Mouse (Mus musculus) liver, embryonic 13.5 days (tissue): Measurements from ENCODE around the gene Sc5d. TPM values are rescaled to one million over a fixed set of nuclear protein-coding genes. Genes with fewer than 3 reads are reported as not detected.

Source experiments
- ATAC-seq: fragments of 200-750 bp; cut with Nextera tagmentation; 2 replicates; pipeline ENCODE4 v1.8.0; 2017; ENCODE audit warnings: low read depth, mild to moderate bottlenecking, moderate number of reproducible peaks, moderate library complexity
- DNase-seq: peaks from one replicate; pipeline ENCODE4 v3.0.0; 2022
- H3K27ac ChIP-seq: fragments of 300-500 bp; sonication (generic); 2 replicates; pipeline ENCODE4 v1.5.1; 2015; ENCODE audit warnings: moderate library complexity, mild to moderate bottlenecking, inconsistent platforms
- H3K27me3 ChIP-seq: fragments of 300-500 bp; sonication (generic); 2 replicates; pipeline ENCODE4 v1.6.1; 2015; ENCODE audit warnings: mild to moderate bottlenecking, inconsistent platforms
- H3K36me3 ChIP-seq: fragments of 300-500 bp; sonication (generic); 2 replicates; pipeline ENCODE4 v1.6.1; 2015; ENCODE audit warnings: mild to moderate bottlenecking, inconsistent platforms
- H3K4me1 ChIP-seq: fragments of 300-500 bp; sonication (generic); replicated peaks from 2 replicates; pipeline ENCODE4 v1.6.1; 2015; ENCODE audit warnings: inconsistent platforms
- H3K4me2 ChIP-seq: fragments of 300-500 bp; sonication (generic); 2 replicates; pipeline ENCODE4 v1.6.1; 2015; ENCODE audit warnings: inconsistent platforms, mild to moderate bottlenecking, moderate library complexity
- H3K4me3 ChIP-seq: fragments of 300-500 bp; sonication (generic); replicated peaks from 2 replicates; pipeline ENCODE4 v1.5.1; 2015; ENCODE audit warnings: mild to moderate bottlenecking, inconsistent platforms
- H3K9ac ChIP-seq: fragments of 300-500 bp; sonication (generic); 2 replicates; pipeline ENCODE4 v1.6.1; 2015; ENCODE audit warnings: mild to moderate bottlenecking, inconsistent platforms
- H3K9me3 ChIP-seq: fragments of 300-500 bp; sonication (generic); replicated peaks from 2 replicates; pipeline ENCODE4 v1.6.1; 2016; ENCODE audit warnings: inconsistent platforms
- WGBS: fragments of 180-500 bp; shearing (Covaris S2); methylation state at CpG from one replicate; pipeline ENCODE4 v1.1.7; 2015; ENCODE audit not compliant: insufficient replicate concordance; 5-methylcytosine and 5-hydroxymethylcytosine counted together
- polyA plus RNA-seq: library from polyadenylated mRNA; unstranded; fragments of >200 nt; fragmentation: Nextera tagmentation; extraction: Ambion mirVana; gene quantifications from 2 replicates; pipeline ENCODE4 v1.2.1, GENCODE M21; 2015

Sc5d gene
- polyA plus RNA-seq, 1 experiment from 2014 or later, result 57.3 TPM

- Histone ChIP-seq H3K27me3 (no peaks in the 10 kb centered on the region), H3K27ac (no peak overlapping the region), H3K36me3 (0 out of 2 replicates have a peak, but pooled peaks cover 6% of the 10 kb centered on the region), H3K9ac (no peak overlapping the region), H3K9me3 (no peaks in the 10 kb centered on the region), H3K4me1 (no peaks in the 10 kb centered on the region), H3K4me2 (no peak overlapping the region), H3K4me3 (no peak overlapping the region)
- 38% methylated on average over 6 of the region's 6 CpGs for WGBS
- no peak for ATAC-seq
- no peak for DNase-seq
Measured at GRCm38 (mm10) chr9:42249112-42249511, 14.9 kb downstream of the Sc5d start.

- no peaks in the 10 kb centered on the region for H3K27me3 ChIP-seq
- H3K9me3 ChIP-seq, result no peaks in the 10 kb centered on the region
- WGBS, result 56% methylated on average over 6 of the region's 6 CpGs
- no peaks in the 10 kb centered on the region for H3K4me1 ChIP-seq
- no peak overlapping the region for H3K4me3 ChIP-seq
- DNase-seq, result no peak
- H3K9ac ChIP-seq, result no peak overlapping the region
- ATAC-seq, result no peak
- no peak overlapping the region for H3K4me2 ChIP-seq
- H3K36me3 ChIP-seq, result no peaks in the 10 kb centered on the region
- H3K27ac ChIP-seq, result no peak overlapping the region
Measured at GRCm38 (mm10) chr9:42246688-42247087, 17.4 kb downstream of the Sc5d start.

- DNase-seq, result no peak
- Histone ChIP-seq H3K27me3 (no peaks in the 10 kb centered on the region), H3K4me2 (no peak overlapping the region), H3K9ac (no peak overlapping the region), H3K4me3 (no peak overlapping the region), H3K36me3 (no peaks in the 10 kb centered on the region), H3K4me1 (no peaks in the 10 kb centered on the region), H3K9me3 (no peaks in the 10 kb centered on the region), H3K27ac (no peak overlapping the region)
- no peak for ATAC-seq
- 55% methylated on average over 5 of the region's 5 CpGs for WGBS
Measured at GRCm38 (mm10) chr9:42244173-42244572, 19.9 kb downstream of the Sc5d start.

GRCm38 (mm10) chr9:42241021-42241420 lies 23.0 kb downstream of the Sc5d start:
- WGBS, result 72% methylated on average over 3 of the region's 3 CpGs

GRCm38 (mm10) chr9:42240583-42240992 lies 23.5 kb downstream of the Sc5d start:
- Histone ChIP-seq H3K4me1 (no peaks in the 10 kb centered on the region), H3K4me3 (no peak overlapping the region), H3K9me3 (no peaks in the 10 kb centered on the region), H3K36me3 (no peaks in the 10 kb centered on the region), H3K9ac (no peak overlapping the region), H3K4me2 (no peak overlapping the region), H3K27me3 (no peaks in the 10 kb centered on the region), H3K27ac (no peak overlapping the region)
- DNase-seq, result no peak
- 30% methylated on average over 11 of the region's 11 CpGs for WGBS
- no peak for ATAC-seq

More at GRCm38 (mm10) chr9:42241021-42241420, 23.0 kb downstream of the Sc5d start:
- Histone ChIP-seq H3K36me3 (no peaks in the 10 kb centered on the region), H3K4me1 (no peaks in the 10 kb centered on the region), H3K9ac (no peak overlapping the region), H3K4me3 (no peak overlapping the region), H3K27ac (no peak overlapping the region), H3K9me3 (no peaks in the 10 kb centered on the region), H3K4me2 (no peak overlapping the region), H3K27me3 (no peaks in the 10 kb centered on the region)
- DNase-seq (no peak), ATAC-seq (no peak)

- Histone ChIP-seq H3K27ac (no peak overlapping the region), H3K9ac (no peak overlapping the region), H3K4me3 (no peak overlapping the region), H3K9me3 (no peaks in the 10 kb centered on the region), H3K4me2 (no peak overlapping the region), H3K36me3 (no peaks in the 10 kb centered on the region), H3K4me1 (no peaks in the 10 kb centered on the region), H3K27me3 (no peaks in the 10 kb centered on the region)
- ATAC-seq, result no peak
- no peak for DNase-seq
- WGBS, result 34% methylated on average over 4 of the region's 4 CpGs
Measured at GRCm38 (mm10) chr9:42238827-42239226, 25.2 kb downstream of the Sc5d start.

- H3K4me1 ChIP-seq, result no peaks in the 10 kb centered on the region
- WGBS, result 57% methylated on average over 5 of the region's 5 CpGs
- no peak overlapping the region for H3K27ac ChIP-seq
- no peak for DNase-seq
- no peak for ATAC-seq
- no peak overlapping the region for H3K4me3 ChIP-seq
- H3K4me2 ChIP-seq, result no peak overlapping the region
- H3K36me3 ChIP-seq, result no peaks in the 10 kb centered on the region
- no peak overlapping the region for H3K9ac ChIP-seq
- H3K27me3 ChIP-seq, result no peaks in the 10 kb centered on the region
- no peaks in the 10 kb centered on the region for H3K9me3 ChIP-seq
Measured at GRCm38 (mm10) chr9:42231116-42231515, 32.9 kb downstream of the Sc5d start.

GRCm38 (mm10) chr9:42230333-42230732 lies 33.7 kb downstream of the Sc5d start:
- Histone ChIP-seq H3K27ac (no peak overlapping the region), H3K4me3 (no peak overlapping the region), H3K9ac (no peak overlapping the region), H3K9me3 (no peaks in the 10 kb centered on the region), H3K4me2 (no peak overlapping the region), H3K4me1 (no peaks in the 10 kb centered on the region), H3K27me3 (no peaks in the 10 kb centered on the region), H3K36me3 (no peaks in the 10 kb centered on the region)
- whole genome bisulfite sequencing, result 64% methylated on average over 2 of the region's 2 CpGs
- no peak for DNase-seq
- no peak for ATAC-seq

GRCm38 (mm10) chr9:42229465-42230110 lies 34.5 kb downstream of the Sc5d start:
- no peaks in the 10 kb centered on the region for H3K27me3 ChIP-seq
- DNase-seq, result no peak
- H3K4me1 ChIP-seq, result no peaks in the 10 kb centered on the region
- no peaks in the 10 kb centered on the region for H3K9me3 ChIP-seq
- no peak for ATAC-seq
- 53% methylated on average over 12 of the region's 12 CpGs for WGBS
- H3K4me2 ChIP-seq, result no peak overlapping the region
- no peak overlapping the region for H3K27ac ChIP-seq
- H3K4me3 ChIP-seq, result no peak overlapping the region
- no peak overlapping the region for H3K9ac ChIP-seq
- no peaks in the 10 kb centered on the region for H3K36me3 ChIP-seq

GRCm38 (mm10) chr9:42227804-42228203 lies 36.3 kb downstream of the Sc5d start:
- Histone ChIP-seq H3K36me3 (no peaks in the 10 kb centered on the region), H3K4me1 (no peaks in the 10 kb centered on the region), H3K9ac (no peak overlapping the region), H3K4me2 (no peak overlapping the region), H3K9me3 (no peaks in the 10 kb centered on the region), H3K27ac (no peak overlapping the region), H3K27me3 (no peaks in the 10 kb centered on the region), H3K4me3 (no peak overlapping the region)
- WGBS, result 41% methylated on average over 1 of the region's 1 CpGs
- ATAC-seq (no peak), DNase-seq (no peak)

GRCm38 (mm10) chr9:42219001-42219660 lies 44.9 kb downstream of the Sc5d start:
- ATAC-seq (no peak), DNase-seq (no peak)
- H3K4me2 ChIP-seq, result no peak overlapping the region
- 64% methylated on average over 12 of the region's 12 CpGs for WGBS
- no peak overlapping the region for H3K4me3 ChIP-seq
- no peaks in the 10 kb centered on the region for H3K9me3 ChIP-seq
- H3K27me3 ChIP-seq, result no peaks in the 10 kb centered on the region
- no peaks in the 10 kb centered on the region for H3K36me3 ChIP-seq
- no peak overlapping the region for H3K27ac ChIP-seq
- H3K9ac ChIP-seq, result no peak overlapping the region
- no peaks in the 10 kb centered on the region for H3K4me1 ChIP-seq

GRCm38 (mm10) chr9:42217685-42218084 lies 46.4 kb downstream of the Sc5d start:
- no peaks in the 10 kb centered on the region for H3K36me3 ChIP-seq
- DNase-seq, result no peak
- H3K4me3 ChIP-seq, result no peak overlapping the region
- no peak overlapping the region for H3K4me2 ChIP-seq
- H3K4me1 ChIP-seq, result no peaks in the 10 kb centered on the region
- H3K27me3 ChIP-seq, result no peaks in the 10 kb centered on the region
- H3K9me3 ChIP-seq, result no peaks in the 10 kb centered on the region
- WGBS, result 71% methylated on average over 10 of the region's 10 CpGs
- H3K9ac ChIP-seq, result no peak overlapping the region
- no peak overlapping the region for H3K27ac ChIP-seq
- ATAC-seq, result no peak
